Mouse (Mus musculus): Measurements from ENCODE around the gene Magoh. TPM values are rescaled to one million over a fixed set of nuclear protein-coding genes. Genes with fewer than 3 reads are reported as not detected.

Gene Magoh
- polyA plus RNA-seq, 1 experiment from 2014 or later = 216 TPM

- no peaks in the 10 kb centered on the region for H3K4me1 ChIP-seq
- H3K27ac ChIP-seq = no peak overlapping the region
- no peak overlapping the region for H3K4me3 ChIP-seq
- peaks cover 25% of the 10 kb centered on the region for H3K27me3 ChIP-seq
- no peaks in the 10 kb centered on the region for H3K36me3 ChIP-seq
- no peaks in the 10 kb centered on the region for H3K9me3 ChIP-seq
- H3K9ac ChIP-seq = no peak overlapping the region
- H3K4me2 ChIP-seq (replicated peaks) = no peak overlapping the region
- ATAC-seq (ENCODE audit: low FRiP score, low read depth) = no peak
- 81% methylated on average over 5 of the region's 5 CpGs for WGBS
Observed at GRCm38 (mm10) chr4:107848546-107848945, 31.0 kb upstream of the Magoh start.

- Histone ChIP-seq H3K4me1 (no peaks in the 10 kb centered on the region), H3K36me3 (no peaks in the 10 kb centered on the region), H3K27me3 (peaks cover 25% of the 10 kb centered on the region), H3K27ac (no peak overlapping the region), H3K9me3 (no peaks in the 10 kb centered on the region), H3K4me3 (no peak overlapping the region), H3K9ac (no peak overlapping the region), H3K4me2 (replicated peaks) (no peak overlapping the region)
- ATAC-seq (ENCODE audit: low FRiP score, low read depth) = no peak
- 75% methylated on average over 9 of the region's 9 CpGs for WGBS
Observed at GRCm38 (mm10) chr4:107849621-107850020, 29.9 kb upstream of the Magoh start.

GRCm38 (mm10) chr4:107850091-107850490 lies 29.5 kb upstream of the Magoh start:
- no peak overlapping the region for H3K4me3 ChIP-seq
- no peaks in the 10 kb centered on the region for H3K4me1 ChIP-seq
- no peak for ATAC-seq (ENCODE audit: low FRiP score, low read depth)
- no peaks in the 10 kb centered on the region for H3K9me3 ChIP-seq
- no peak overlapping the region for H3K4me2 ChIP-seq (replicated peaks)
- H3K9ac ChIP-seq = no peak overlapping the region
- H3K36me3 ChIP-seq = no peaks in the 10 kb centered on the region
- no peak overlapping the region for H3K27ac ChIP-seq
- 92% methylated on average over 8 of the region's 8 CpGs for WGBS
- peaks cover 24% of the 10 kb centered on the region for H3K27me3 ChIP-seq

GRCm38 (mm10) chr4:107853333-107853732 lies 26.2 kb upstream of the Magoh start:
- H3K27me3 ChIP-seq = no peaks in the 10 kb centered on the region

GRCm38 (mm10) chr4:107853836-107854235 lies 25.7 kb upstream of the Magoh start:
- ATAC-seq (ENCODE audit: low FRiP score, low read depth) = no peak
- Histone ChIP-seq H3K27me3 (no peaks in the 10 kb centered on the region), H3K27ac (no peak overlapping the region), H3K4me3 (no peak overlapping the region), H3K9me3 (no peaks in the 10 kb centered on the region), H3K9ac (no peak overlapping the region), H3K4me2 (replicated peaks) (no peak overlapping the region), H3K4me1 (no peaks in the 10 kb centered on the region), H3K36me3 (peaks cover 14% of the 10 kb centered on the region; the same call in 1 of the 2 replicates)
- 90% methylated on average over 7 of the region's 7 CpGs for WGBS

More at GRCm38 (mm10) chr4:107853333-107853732, 26.2 kb upstream of the Magoh start:
- Histone ChIP-seq H3K9me3 (no peaks in the 10 kb centered on the region), H3K9ac (no peak overlapping the region), H3K4me1 (no peaks in the 10 kb centered on the region), H3K4me2 (replicated peaks) (no peak overlapping the region), H3K36me3 (peaks cover 11% of the 10 kb centered on the region; the same call in 1 of the 2 replicates), H3K27ac (no peak overlapping the region), H3K4me3 (no peak overlapping the region)
- ATAC-seq (ENCODE audit: low FRiP score, low read depth) = no peak
- WGBS = 93% methylated on average over 8 of the region's 8 CpGs

- H3K9ac ChIP-seq = no peak overlapping the region
- H3K4me3 ChIP-seq = no peak overlapping the region
- H3K4me1 ChIP-seq = no peaks in the 10 kb centered on the region
- H3K27ac ChIP-seq = no peak overlapping the region
- no peaks in the 10 kb centered on the region for H3K9me3 ChIP-seq
- H3K4me2 ChIP-seq (replicated peaks) = no peak overlapping the region
- H3K27me3 ChIP-seq = no peaks in the 10 kb centered on the region
- ATAC-seq (ENCODE audit: low FRiP score, low read depth) = no peak
- WGBS = 82% methylated on average over 11 of the region's 11 CpGs
- H3K36me3 ChIP-seq = peaks cover 20% of the 10 kb centered on the region
Observed at GRCm38 (mm10) chr4:107856958-107857686, 22.4 kb upstream of the Magoh start.

GRCm38 (mm10) chr4:107858995-107859394 lies 20.6 kb upstream of the Magoh start:
- Histone ChIP-seq H3K4me2 (replicated peaks) (no peak overlapping the region), H3K4me1 (no peaks in the 10 kb centered on the region), H3K36me3 (peaks cover 20% of the 10 kb centered on the region), H3K27me3 (no peaks in the 10 kb centered on the region), H3K4me3 (no peak overlapping the region), H3K9ac (no peak overlapping the region), H3K9me3 (no peaks in the 10 kb centered on the region), H3K27ac (no peak overlapping the region)
- no peak for ATAC-seq (ENCODE audit: low FRiP score, low read depth)
- WGBS = 86% methylated on average over 7 of the region's 7 CpGs

- ATAC-seq (ENCODE audit: low FRiP score, low read depth) = no peak
- Histone ChIP-seq H3K36me3 (peaks cover 1% of the 10 kb centered on the region; the same call in 1 of the 2 replicates), H3K9ac (no peak overlapping the region), H3K4me2 (replicated peaks) (no peak overlapping the region), H3K27me3 (no peaks in the 10 kb centered on the region), H3K4me1 (no peaks in the 10 kb centered on the region), H3K9me3 (no peaks in the 10 kb centered on the region), H3K27ac (no peak overlapping the region), H3K4me3 (no peak overlapping the region)
- 83% methylated on average over 4 of the region's 4 CpGs for WGBS
Observed at GRCm38 (mm10) chr4:107864866-107865265, 14.7 kb upstream of the Magoh start.

GRCm38 (mm10) chr4:107881631-107882030 lies 2.1 kb downstream of the Magoh start:
- no peak for ATAC-seq (ENCODE audit: low FRiP score, low read depth)
- Histone ChIP-seq H3K4me2 (replicated peaks) (no peak overlapping the region), H3K27me3 (no peaks in the 10 kb centered on the region), H3K9ac (no peak overlapping the region), H3K27ac (no peak overlapping the region), H3K4me1 (peaks cover 16% of the 10 kb centered on the region), H3K4me3 (no peak overlapping the region), H3K9me3 (no peaks in the 10 kb centered on the region), H3K36me3 (peaks cover 56% of the 10 kb centered on the region)
- 95% methylated on average over 1 of the region's 1 CpGs for WGBS

GRCm38 (mm10) chr4:107886371-107886770 lies 6.8 kb downstream of the Magoh start:
- 79% methylated on average over 7 of the region's 7 CpGs for WGBS
- Histone ChIP-seq H3K27me3 (no peaks in the 10 kb centered on the region), H3K27ac (no peak overlapping the region), H3K4me2 (replicated peaks) (no peak overlapping the region), H3K4me3 (no peak overlapping the region), H3K9me3 (no peaks in the 10 kb centered on the region), H3K9ac (no peak overlapping the region), H3K4me1 (peaks cover 12% of the 10 kb centered on the region), H3K36me3 (peaks cover 61% of the 10 kb centered on the region)
- ATAC-seq (ENCODE audit: low FRiP score, low read depth) = no peak

- no peaks in the 10 kb centered on the region for H3K27me3 ChIP-seq
- H3K9me3 ChIP-seq = no peaks in the 10 kb centered on the region
- peaks cover 12% of the 10 kb centered on the region for H3K4me1 ChIP-seq
- ATAC-seq (ENCODE audit: low FRiP score, low read depth) = peak; percentile 4; the same call in 1 of the 2 replicates
- under 1% methylated on average over 12 of the region's 12 CpGs for whole genome bisulfite sequencing
- peak overlapping the region; percentile 60 for H3K4me3 ChIP-seq
- H3K9ac ChIP-seq = peak overlapping the region; percentile 76
- peaks cover 58% of the 10 kb centered on the region for H3K36me3 ChIP-seq
- H3K4me2 ChIP-seq (replicated peaks) = peak overlapping the region; percentile 83
- peak overlapping the region; percentile 91 for H3K27ac ChIP-seq
Observed at GRCm38 (mm10) chr4:107889385-107889730, 9.8 kb downstream of the Magoh start.

- H3K4me2 ChIP-seq (replicated peaks) = peak within 1 kb of the TSS; percentile 83
- H3K9ac ChIP-seq = peak within 1 kb of the TSS; percentile 76
- H3K27me3 ChIP-seq = no peaks in the 10 kb centered on the region
- H3K4me1 ChIP-seq = peaks cover 12% of the 10 kb centered on the region
- peak; percentile 95 for ATAC-seq (ENCODE audit: low FRiP score, low read depth)
- peak within 1 kb of the TSS; percentile 60 for H3K4me3 ChIP-seq
- WGBS = under 1% methylated on average over 48 of the region's 48 CpGs
- peaks cover 58% of the 10 kb centered on the region for H3K36me3 ChIP-seq
- H3K9me3 ChIP-seq = no peaks in the 10 kb centered on the region
- H3K27ac ChIP-seq = peak within 1 kb of the TSS; percentile 91
Observed at GRCm38 (mm10) chr4:107889731-107890432, 10.3 kb downstream of the Magoh start, which contains the start of gene 0610037L13Rik. 0610037L13Rik (plus strand) TSS chr4:107889813.

Measured in limb, embryonic 13.5 days (tissue).